Mouse (Mus musculus) midbrain, postnatal 0 days (tissue): Measurements from ENCODE around the gene Prss46. TPM values are rescaled to one million over a fixed set of nuclear protein-coding genes. Genes with fewer than 3 reads are reported as not detected.

Source experiments
- ATAC-seq: fragments of 200-750 bp; cut with Nextera tagmentation; 2 replicates; pipeline ENCODE4 v1.8.0; 2017; ENCODE audit warnings: moderate number of reproducible peaks, mild to moderate bottlenecking, moderate TSS enrichment, moderate library complexity; ENCODE audit not compliant: low FRiP score
- DNase-seq: peaks from one replicate; pipeline ENCODE4 v3.0.0-alpha.2; 2015; ENCODE audit warnings: low spot score
- H3K27ac ChIP-seq: fragments of 300-500 bp; sonication (generic); 2 replicates; pipeline ENCODE4 v1.5.1; 2014; ENCODE audit warnings: low read depth, mild to moderate bottlenecking, low read length, mixed read lengths
- H3K27me3 ChIP-seq: fragments of 300-500 bp; sonication (generic); 2 replicates; pipeline ENCODE4 v1.6.1; 2014; ENCODE audit warnings: low read length, control low read depth, mixed read lengths; ENCODE audit not compliant: insufficient read depth
- H3K36me3 ChIP-seq: fragments of 300-500 bp; sonication (generic); 2 replicates; pipeline ENCODE4 v1.6.1; 2014; ENCODE audit warnings: low read length, control low read depth, mixed read lengths; ENCODE audit not compliant: insufficient read depth
- H3K4me1 ChIP-seq: fragments of 300-500 bp; sonication (generic); 2 replicates; pipeline ENCODE4 v1.6.1; 2014; ENCODE audit warnings: mild to moderate bottlenecking, control low read depth, antibody characterized with exemption, low read length, mixed read lengths; ENCODE audit not compliant: insufficient read depth
- H3K4me2 ChIP-seq: fragments of 300-500 bp; sonication (generic); 2 replicates; pipeline ENCODE4 v1.6.1; 2014; ENCODE audit warnings: low read depth, mild to moderate bottlenecking, low read length, mixed read lengths; ENCODE audit not compliant: poor library complexity, severe bottlenecking
- H3K4me3 ChIP-seq: fragments of 300-500 bp; sonication (generic); 2 replicates; pipeline ENCODE4 v1.5.1; 2014; ENCODE audit warnings: low read depth, mild to moderate bottlenecking, low read length, moderate library complexity
- H3K9ac ChIP-seq: fragments of 300-500 bp; sonication (generic); replicated peaks from 2 replicates; pipeline ENCODE4 v1.6.1; 2014; ENCODE audit warnings: mild to moderate bottlenecking, low read length, moderate library complexity, mixed read lengths; ENCODE audit not compliant: poor library complexity, severe bottlenecking
- H3K9me3 ChIP-seq: fragments of 300-500 bp; sonication (generic); 2 replicates; pipeline ENCODE4 v1.6.1; 2016; ENCODE audit warnings: low read length, control low read depth
- CTCF ChIP-seq: IDR thresholded peaks from 2 replicates; pipeline ENCODE4 v1.5.1; 2016; ENCODE audit warnings: antibody characterized with exemption, mild to moderate bottlenecking
- WGBS: fragments of 180-500 bp; shearing (Covaris S2); extraction: QIAGEN DNeasy Blood & Tissue Kit; methylation state at CpG from one replicate; pipeline ENCODE4 v1.1.7; 2014; 5-methylcytosine and 5-hydroxymethylcytosine counted together
- polyA plus RNA-seq: library from polyadenylated mRNA; unstranded; fragments of >200 nt; fragmentation: Nextera tagmentation; extraction: Ambion mirVana; gene quantifications from 2 replicates; pipeline ENCODE4 v1.2.1, GENCODE M21; 2015
- total RNA-seq: library from RNA; depleted of rRNA; stranded (reverse); fragments of >200 nt; gene quantifications from 2 replicates; pipeline ENCODE4 v1.2.3, GENCODE M21; 2014; rRNA removed

Gene Prss46
- total RNA-seq (not detected in 2 replicates), polyA plus RNA-seq (0.12 TPM in 1 of 2 replicates, not detected in the other)

- WGBS: 89% methylated on average over 10 of the region's 10 CpGs
These were observed at the start of gene Prss46 for GRCm38 (mm10) chr9:110844206-110844605. Prss46 (plus strand) TSS chr9:110844506.

GRCm38 (mm10) chr9:110797013-110797412 lies 47.3 kb upstream of the Prss46 start:
- no peaks in the 10 kb centered on the region for H3K36me3 ChIP-seq
- no peak for TF ChIP-seq CTCF
- H3K9me3 ChIP-seq: no peaks in the 10 kb centered on the region

More at GRCm38 (mm10) chr9:110844206-110844605, at the start of gene Prss46:
- no peaks in the 10 kb centered on the region for H3K4me1 ChIP-seq
- no peak within 1 kb of the TSS for H3K4me2 ChIP-seq
- no peak within 1 kb of the TSS for H3K27ac ChIP-seq
- H3K36me3 ChIP-seq: no peaks in the 10 kb centered on the region
- no peak within 1 kb of the TSS for H3K9ac ChIP-seq
- ATAC-seq: no peak
- DNase-seq: no peak
- no peaks in the 10 kb centered on the region for H3K27me3 ChIP-seq
- H3K4me3 ChIP-seq: no peak within 1 kb of the TSS
- no peaks in the 10 kb centered on the region for H3K9me3 ChIP-seq
- TF ChIP-seq CTCF: no peak

GRCm38 (mm10) chr9:110797866-110798265 lies 46.4 kb upstream of the Prss46 start, which contains the start of gene Prss42:
Prss42 (plus strand) TSS chr9:110798166.
- Histone ChIP-seq H3K9ac (no peak within 1 kb of the TSS), H3K27ac (no peak within 1 kb of the TSS), H3K4me1 (no peaks in the 10 kb centered on the region), H3K9me3 (no peaks in the 10 kb centered on the region), H3K4me2 (no peak within 1 kb of the TSS), H3K36me3 (no peaks in the 10 kb centered on the region), H3K27me3 (no peaks in the 10 kb centered on the region), H3K4me3 (no peak within 1 kb of the TSS)
- TF ChIP-seq CTCF: no peak
- WGBS: 95% methylated on average over 14 of the region's 14 CpGs
- DNase-seq: no peak
- no peak for ATAC-seq

More at GRCm38 (mm10) chr9:110797013-110797412, 47.3 kb upstream of the Prss46 start:
- DNase-seq: no peak
- H3K4me3 ChIP-seq: no peak overlapping the region
- ATAC-seq: no peak
- 90% methylated on average over 10 of the region's 10 CpGs for WGBS
- H3K27ac ChIP-seq: no peak overlapping the region
- no peaks in the 10 kb centered on the region for H3K27me3 ChIP-seq
- no peak overlapping the region for H3K9ac ChIP-seq
- no peak overlapping the region for H3K4me2 ChIP-seq
- H3K4me1 ChIP-seq: no peaks in the 10 kb centered on the region

- no peak overlapping the region for H3K4me2 ChIP-seq
- no peak overlapping the region for H3K27ac ChIP-seq
- no peak for TF ChIP-seq CTCF
- H3K36me3 ChIP-seq: no peaks in the 10 kb centered on the region
- no peak overlapping the region for H3K9ac ChIP-seq
- H3K9me3 ChIP-seq: no peaks in the 10 kb centered on the region
- DNase-seq (no peak), ATAC-seq (no peak)
- 88% methylated on average over 8 of the region's 8 CpGs for WGBS
- H3K4me3 ChIP-seq: no peak overlapping the region
- no peaks in the 10 kb centered on the region for H3K27me3 ChIP-seq
- no peaks in the 10 kb centered on the region for H3K4me1 ChIP-seq
These were observed 43.3 kb upstream of the Prss46 start for GRCm38 (mm10) chr9:110800834-110801479.

- Histone ChIP-seq H3K36me3 (no peaks in the 10 kb centered on the region), H3K9me3 (no peaks in the 10 kb centered on the region), H3K4me1 (no peaks in the 10 kb centered on the region), H3K4me3 (no peak overlapping the region), H3K27me3 (no peaks in the 10 kb centered on the region), H3K4me2 (no peak overlapping the region), H3K9ac (no peak overlapping the region), H3K27ac (no peak overlapping the region)
- DNase-seq (no peak), ATAC-seq (no peak)
- WGBS: 69% methylated on average over 4 of the region's 4 CpGs
- no peak for TF ChIP-seq CTCF
These were observed 41.0 kb upstream of the Prss46 start for GRCm38 (mm10) chr9:110803294-110803693.

- ATAC-seq (no peak), DNase-seq (no peak)
- Histone ChIP-seq H3K27ac (no peak overlapping the region), H3K27me3 (no peaks in the 10 kb centered on the region), H3K4me1 (no peaks in the 10 kb centered on the region), H3K36me3 (no peaks in the 10 kb centered on the region), H3K9me3 (no peaks in the 10 kb centered on the region), H3K9ac (no peak overlapping the region), H3K4me3 (no peak overlapping the region), H3K4me2 (no peak overlapping the region)
- 90% methylated on average over 4 of the region's 4 CpGs for WGBS
- no peak for TF ChIP-seq CTCF
These were observed 34.3 kb upstream of the Prss46 start for GRCm38 (mm10) chr9:110810051-110810450.
